Mouse (Mus musculus): ENCODE measurements around the gene Znrf1.
A peak's percentile ranks its signal among the peaks of the same experiment; 100 is the strongest.

Gene Znrf1

GRCm38 (mm10) chr8:111531191-111531590 lies 4.7 kb upstream of the Znrf1 start:
- no peak for ATAC-seq (ENCODE audit: insufficient number of reproducible peaks, low FRiP score, low TSS enrichment)

GRCm38 (mm10) chr8:111531621-111532020 lies 4.3 kb upstream of the Znrf1 start:
- ATAC-seq (ENCODE audit: insufficient number of reproducible peaks, low FRiP score, low TSS enrichment), result no peak

GRCm38 (mm10) chr8:111533503-111533902 lies 2.4 kb upstream of the Znrf1 start:
- ATAC-seq (ENCODE audit: insufficient number of reproducible peaks, low FRiP score, low TSS enrichment), result no peak

DNA sequence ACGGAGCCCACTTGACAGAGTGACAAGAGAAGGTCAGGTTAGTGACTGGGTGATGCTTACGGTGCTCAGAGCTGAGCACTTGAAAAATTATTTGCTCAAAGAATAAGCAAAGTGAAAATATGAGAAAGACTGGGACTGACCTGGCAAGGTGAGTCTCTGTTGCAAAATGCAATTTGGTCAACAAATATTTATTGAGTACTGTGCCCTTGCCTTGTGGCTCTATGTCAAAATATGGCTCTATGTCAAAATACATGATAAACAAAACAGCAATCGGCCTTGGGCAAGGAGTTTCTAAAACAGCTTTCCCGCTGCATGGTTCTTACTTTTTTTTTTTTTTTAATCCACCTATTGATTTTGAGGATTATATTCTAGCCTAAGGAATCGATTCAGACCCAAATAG lies 406 bp upstream of the Znrf1 start:
- no peak for ATAC-seq (ENCODE audit: insufficient number of reproducible peaks, low FRiP score, low TSS enrichment)

DNA sequence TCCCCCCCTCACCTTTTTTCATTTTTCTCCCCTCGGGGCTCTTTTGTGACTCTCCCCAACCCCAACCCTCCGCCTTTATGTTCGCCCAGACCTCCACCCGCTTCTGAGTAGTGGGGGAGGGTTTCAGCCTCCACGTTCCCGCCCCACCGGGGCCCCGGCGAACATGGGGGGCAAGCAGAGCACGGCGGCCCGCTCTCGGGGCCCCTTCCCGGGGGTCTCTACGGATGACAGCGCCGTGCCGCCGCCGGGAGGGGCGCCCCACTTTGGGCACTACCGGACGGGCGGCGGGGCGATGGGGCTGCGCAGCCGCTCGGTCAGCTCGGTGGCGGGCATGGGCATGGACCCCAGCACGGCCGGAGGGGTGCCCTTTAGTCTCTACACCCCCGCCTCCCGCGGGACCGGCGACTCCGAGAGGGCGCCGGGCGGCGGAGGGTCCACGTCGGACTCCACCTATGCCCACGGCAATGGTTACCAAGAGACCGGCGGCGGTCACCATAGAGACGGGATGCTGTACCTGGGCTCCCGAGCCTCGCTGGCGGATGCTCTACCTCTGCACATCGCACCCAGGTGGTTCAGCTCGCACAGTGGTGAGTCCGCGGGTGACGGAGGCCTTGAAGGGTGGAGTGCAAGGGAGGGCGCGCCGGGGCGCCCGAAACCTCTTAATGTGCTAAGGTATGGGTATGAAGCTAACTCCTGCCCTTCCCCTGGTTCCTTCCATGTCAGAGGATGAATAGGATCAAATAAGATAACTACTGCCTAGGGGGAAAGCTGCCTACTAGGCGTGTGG lies 1.3 kb downstream of the Znrf1 start:
- ATAC-seq (ENCODE audit: insufficient number of reproducible peaks, low FRiP score, low TSS enrichment), result peak; percentile 43

GRCm38 (mm10) chr8:111537765-111538158 lies 1.9 kb downstream of the Znrf1 start:
- 0 out of 2 replicates have a peak, but pooled peaks have one; percentile 3 for ATAC-seq (ENCODE audit: insufficient number of reproducible peaks, low FRiP score, low TSS enrichment)

GRCm38 (mm10) chr8:111538194-111538593 lies 2.3 kb downstream of the Znrf1 start:
- 0 out of 2 replicates have a peak, but pooled peaks have one; percentile 22 for ATAC-seq (ENCODE audit: insufficient number of reproducible peaks, low FRiP score, low TSS enrichment)

DNA sequence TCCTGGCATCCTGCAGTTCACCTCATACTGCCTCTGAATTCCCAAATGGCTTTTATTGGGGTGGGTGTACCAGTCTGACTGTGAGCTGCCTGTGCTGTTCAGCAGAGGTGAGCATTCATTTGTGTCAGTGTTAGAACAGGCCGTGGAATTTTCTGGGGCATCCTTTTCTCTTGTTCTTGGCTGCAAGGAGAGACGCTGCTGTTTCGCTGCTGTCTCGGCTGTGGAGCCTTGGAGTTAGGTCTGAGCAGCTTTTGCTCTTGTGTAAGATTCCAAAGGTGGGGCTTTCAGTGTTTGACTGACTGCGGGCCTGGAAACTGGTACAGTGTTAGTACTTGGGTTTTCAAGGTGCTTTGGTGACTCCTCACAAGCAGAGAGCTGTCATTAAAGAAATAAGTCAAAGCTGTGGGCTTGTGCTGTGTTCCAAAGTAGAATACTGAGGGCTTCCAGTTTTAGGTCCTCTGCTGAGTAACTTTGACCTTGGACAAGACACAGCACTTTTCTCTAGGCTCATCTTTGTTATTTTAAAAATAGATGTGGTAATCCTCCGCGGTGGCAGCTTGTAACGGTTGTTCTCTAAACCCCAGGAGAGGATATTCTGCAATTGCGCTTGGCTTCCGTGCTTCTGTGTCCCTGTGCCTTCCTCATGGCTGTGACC lies 3.7 kb downstream of the Znrf1 start:
- ATAC-seq (ENCODE audit: insufficient number of reproducible peaks, low FRiP score, low TSS enrichment), result no peak

DNA sequence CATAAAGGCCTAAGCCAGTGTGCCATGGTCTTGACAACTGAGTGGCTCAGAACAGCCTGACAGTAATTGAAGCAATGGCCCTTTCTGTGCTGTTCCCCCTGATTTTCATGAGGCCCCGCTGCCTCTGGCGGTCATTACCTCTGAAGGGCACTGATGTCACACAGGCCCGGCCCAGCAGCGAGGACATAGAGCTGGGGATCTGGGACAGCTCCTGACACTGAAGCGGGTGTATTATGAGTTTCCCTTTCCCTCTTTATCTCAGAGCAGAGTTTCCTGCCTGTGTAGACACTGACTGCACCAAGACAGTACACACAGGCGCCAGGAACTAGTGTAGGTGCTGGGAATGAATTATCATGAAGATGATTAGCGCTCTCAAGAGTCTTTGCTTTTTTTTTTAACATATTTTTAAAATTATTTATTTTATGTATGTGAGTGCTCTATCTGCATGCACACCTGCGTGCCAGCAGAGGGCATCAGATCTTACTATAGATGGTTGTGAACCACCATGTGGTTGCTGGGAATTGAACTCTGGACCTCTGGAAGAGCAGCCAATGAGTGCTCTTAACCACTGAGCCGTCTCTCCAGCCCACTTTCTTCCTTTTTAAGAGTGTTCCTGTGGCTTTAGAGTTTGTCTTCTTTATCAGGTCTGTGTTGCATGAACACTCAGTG lies 7.9 kb downstream of the Znrf1 start:
- no peak for ATAC-seq (ENCODE audit: insufficient number of reproducible peaks, low FRiP score, low TSS enrichment)

GRCm38 (mm10) chr8:111545406-111546156 lies 9.7 kb downstream of the Znrf1 start:
- no peak for ATAC-seq (ENCODE audit: insufficient number of reproducible peaks, low FRiP score, low TSS enrichment)

GRCm38 (mm10) chr8:111547144-111547543 lies 11.2 kb downstream of the Znrf1 start:
- ATAC-seq (ENCODE audit: insufficient number of reproducible peaks, low FRiP score, low TSS enrichment), result no peak

DNA sequence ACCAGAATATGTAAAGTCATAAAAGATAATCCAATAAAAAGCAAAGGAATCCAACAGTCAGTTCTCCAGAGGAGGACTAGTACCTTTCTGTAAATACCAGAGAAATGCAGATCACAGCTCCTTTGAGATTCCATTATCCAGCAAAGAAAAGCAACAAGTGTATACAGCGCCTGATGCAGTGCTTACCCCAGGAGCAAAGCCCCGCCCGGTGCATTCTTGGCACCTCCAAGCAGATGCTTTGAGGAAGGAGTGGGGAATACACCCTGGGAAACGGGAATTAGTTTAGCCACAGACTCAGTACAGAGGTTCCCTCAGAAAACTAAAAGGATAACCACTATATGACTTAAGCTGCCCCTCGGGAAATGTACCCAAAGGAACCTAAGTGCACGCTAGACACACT lies 12.3 kb downstream of the Znrf1 start:
- ATAC-seq (ENCODE audit: insufficient number of reproducible peaks, low FRiP score, low TSS enrichment), result no peak

- no peak for ATAC-seq (ENCODE audit: insufficient number of reproducible peaks, low FRiP score, low TSS enrichment)
Measured at GRCm38 (mm10) chr8:111550002-111550870, 14.3 kb downstream of the Znrf1 start.

- no peak for ATAC-seq (ENCODE audit: insufficient number of reproducible peaks, low FRiP score, low TSS enrichment)
Measured at GRCm38 (mm10) chr8:111551511-111552130, 15.7 kb downstream of the Znrf1 start.

DNA sequence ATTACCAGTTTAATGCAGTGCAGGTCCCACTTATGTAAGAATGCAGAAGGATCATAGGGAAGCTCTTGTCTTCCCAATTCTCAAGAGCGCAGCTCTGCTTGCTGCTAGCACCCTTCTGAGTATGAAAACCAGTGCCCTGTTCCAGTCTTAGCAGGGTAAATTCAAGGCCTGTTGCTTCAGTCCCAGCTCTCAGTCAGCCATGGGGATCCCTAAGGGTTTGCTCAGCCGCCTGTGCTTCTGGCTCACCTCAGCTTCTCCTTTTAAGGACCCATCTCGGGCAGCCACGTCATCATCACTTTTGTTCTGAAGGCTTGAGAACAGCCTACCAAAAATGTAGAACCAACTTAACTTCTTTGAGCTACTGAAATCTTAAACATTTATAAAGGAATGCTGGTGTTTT lies 25.9 kb downstream of the Znrf1 start:
- ATAC-seq (ENCODE audit: insufficient number of reproducible peaks, low FRiP score, low TSS enrichment), result no peak

DNA sequence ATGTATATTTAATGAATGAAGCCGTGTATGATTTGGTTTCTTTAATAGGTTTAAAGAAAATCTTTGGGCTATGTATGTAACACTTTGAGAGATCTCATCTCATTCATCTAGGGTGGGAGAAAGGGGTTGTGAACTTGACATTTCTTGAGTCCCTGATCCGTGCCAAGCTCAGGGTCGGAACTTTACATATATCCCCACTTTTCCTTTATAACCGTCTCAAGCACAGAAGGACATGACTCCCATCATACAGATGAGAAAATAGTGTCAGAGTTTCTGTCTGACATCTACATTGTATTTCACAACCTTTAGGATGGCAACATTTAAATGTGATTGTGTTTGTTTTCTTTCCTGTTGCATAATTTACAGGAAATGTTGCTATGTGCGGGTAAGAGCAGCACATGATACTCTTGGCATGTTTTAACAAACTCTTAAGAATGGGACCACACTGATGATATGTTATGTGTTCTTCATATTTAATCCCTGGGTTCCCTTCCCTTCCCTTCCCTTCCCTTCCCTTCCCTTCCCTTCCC lies 26.4 kb downstream of the Znrf1 start:
- no peak for ATAC-seq (ENCODE audit: insufficient number of reproducible peaks, low FRiP score, low TSS enrichment)

- ATAC-seq (ENCODE audit: insufficient number of reproducible peaks, low FRiP score, low TSS enrichment), result no peak
Measured at GRCm38 (mm10) chr8:111563075-111563474, 27.2 kb downstream of the Znrf1 start.

GRCm38 (mm10) chr8:111563687-111564086 lies 27.8 kb downstream of the Znrf1 start:
- no peak for ATAC-seq (ENCODE audit: insufficient number of reproducible peaks, low FRiP score, low TSS enrichment)

DNA sequence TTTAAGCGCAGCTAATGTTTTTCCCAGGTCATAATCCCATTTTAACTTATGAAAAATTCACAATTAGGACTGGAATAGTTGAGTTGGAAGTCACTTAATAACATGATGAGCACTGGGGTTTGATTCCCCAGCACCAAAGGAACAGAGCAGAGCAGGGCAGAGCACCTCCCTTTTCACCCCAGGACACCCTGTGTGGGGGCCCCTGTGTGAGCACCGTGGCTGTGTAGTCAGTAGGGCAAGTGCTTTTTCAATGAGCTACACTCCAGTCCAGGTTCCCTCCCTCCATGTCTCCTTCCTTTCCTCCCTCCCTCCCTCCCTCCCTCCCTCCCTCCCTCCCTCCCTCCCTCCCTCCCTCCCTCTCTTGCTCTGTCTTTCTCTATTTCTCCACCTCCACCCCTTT lies 28.2 kb downstream of the Znrf1 start:
- no peak for ATAC-seq (ENCODE audit: insufficient number of reproducible peaks, low FRiP score, low TSS enrichment)
